Mouse (Mus musculus) stomach, postnatal 0 days (tissue): Measurements from ENCODE around the gene Slco1c1. TPM values are rescaled to one million over a fixed set of nuclear protein-coding genes. Genes with fewer than 3 reads are reported as not detected.

ENCODE experiments used
- ATAC-seq: fragments of 200-750 bp; cut with Nextera tagmentation; 2 replicates; pipeline ENCODE4 v1.8.0; 2017; ENCODE audit not compliant: low FRiP score, low TSS enrichment
- DNase-seq: peaks from one replicate; pipeline ENCODE4 v3.0.0-alpha.2; 2016; ENCODE audit warnings: low spot score
- H3K27ac ChIP-seq: fragments of 300-500 bp; sonication (generic); replicated peaks from 2 replicates; pipeline ENCODE4 v1.5.1; 2014; ENCODE audit warnings: mild to moderate bottlenecking, control low read depth
- H3K27me3 ChIP-seq: fragments of 300-500 bp; sonication (generic); 2 replicates; pipeline ENCODE4 v1.6.1; 2014; ENCODE audit warnings: low read length; ENCODE audit not compliant: control insufficient read depth, insufficient read depth
- H3K36me3 ChIP-seq: fragments of 300-500 bp; sonication (generic); 2 replicates; pipeline ENCODE4 v1.6.1; 2014; ENCODE audit warnings: low read length, mixed read lengths; ENCODE audit not compliant: control insufficient read depth, insufficient read depth
- H3K4me1 ChIP-seq: fragments of 300-500 bp; sonication (generic); replicated peaks from 2 replicates; pipeline ENCODE4 v1.6.1; 2014; ENCODE audit warnings: antibody characterized with exemption; ENCODE audit not compliant: control insufficient read depth, insufficient read depth
- H3K4me2 ChIP-seq: fragments of 300-500 bp; sonication (generic); replicated peaks from 2 replicates; pipeline ENCODE4 v1.6.1; 2014; ENCODE audit warnings: low read depth, mild to moderate bottlenecking, control low read depth, moderate library complexity
- H3K4me3 ChIP-seq: fragments of 300-500 bp; sonication (generic); 2 replicates; pipeline ENCODE4 v1.5.1; 2014; ENCODE audit warnings: low read depth, low read length, control low read depth
- H3K9ac ChIP-seq: fragments of 300-500 bp; sonication (generic); 2 replicates; pipeline ENCODE4 v1.6.1; 2014; ENCODE audit warnings: mild to moderate bottlenecking, low read length, control low read depth, mixed read lengths
- H3K9me3 ChIP-seq: fragments of 300-500 bp; sonication (generic); 2 replicates; pipeline ENCODE4 v1.6.1; 2016; ENCODE audit warnings: low read length; ENCODE audit not compliant: control insufficient read depth
- CTCF ChIP-seq: IDR thresholded peaks from 2 replicates; pipeline ENCODE4 v1.5.1; 2016; ENCODE audit warnings: antibody characterized with exemption, low read depth, mild to moderate bottlenecking, moderate library complexity
- EP300 ChIP-seq: optimal IDR thresholded peaks from 2 replicates; pipeline ENCODE3; 2016; ENCODE audit warnings: antibody characterized with exemption
- WGBS: fragments of 180-500 bp; shearing (Covaris S2); extraction: QIAGEN DNeasy Blood & Tissue Kit; methylation state at CpG from one replicate; pipeline ENCODE4 v1.1.7; 2014; 5-methylcytosine and 5-hydroxymethylcytosine counted together
- polyA plus RNA-seq: library from polyadenylated mRNA; unstranded; fragments of >200 nt; fragmentation: Nextera tagmentation; extraction: Ambion mirVana; gene quantifications from 2 replicates; pipeline ENCODE4 v1.2.1, GENCODE M21; 2015

The Slco1c1 gene
- polyA plus RNA-seq, 1 experiment from 2014 or later: 0.15 TPM

DNA sequence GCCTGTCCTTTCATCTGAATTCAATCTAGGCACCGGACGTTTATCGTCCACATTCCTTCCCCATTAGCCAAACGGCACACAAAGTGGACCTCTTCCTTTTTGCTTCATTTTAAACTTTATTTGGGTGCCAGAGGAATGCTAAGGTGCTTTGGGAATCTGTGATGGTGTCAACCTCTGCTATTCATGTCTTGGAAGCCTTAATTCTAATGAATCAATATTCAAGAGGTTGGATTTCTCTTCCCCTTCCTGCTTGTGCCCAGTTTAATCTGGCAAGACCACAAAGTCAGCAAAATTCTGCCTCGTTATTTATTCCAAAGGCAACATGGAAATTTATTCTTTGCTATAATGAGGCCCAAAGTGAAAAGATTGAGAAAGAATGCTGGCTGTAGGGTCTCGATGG is 6.7 kb downstream of the Slco1c1 start:
- no peak for TF ChIP-seq CTCF
- TF ChIP-seq EP300: no peak
- H3K36me3 ChIP-seq: no peaks in the 10 kb centered on the region
- H3K4me3 ChIP-seq: no peak overlapping the region
- H3K27ac ChIP-seq: no peak overlapping the region
- DNase-seq (no peak), ATAC-seq (no peak)
- no peak overlapping the region for H3K9ac ChIP-seq
- H3K9me3 ChIP-seq: no peaks in the 10 kb centered on the region
- H3K27me3 ChIP-seq: no peaks in the 10 kb centered on the region
- no peak overlapping the region for H3K4me2 ChIP-seq
- WGBS: 78% methylated on average over 6 of the region's 6 CpGs
- H3K4me1 ChIP-seq: no peaks in the 10 kb centered on the region

DNA sequence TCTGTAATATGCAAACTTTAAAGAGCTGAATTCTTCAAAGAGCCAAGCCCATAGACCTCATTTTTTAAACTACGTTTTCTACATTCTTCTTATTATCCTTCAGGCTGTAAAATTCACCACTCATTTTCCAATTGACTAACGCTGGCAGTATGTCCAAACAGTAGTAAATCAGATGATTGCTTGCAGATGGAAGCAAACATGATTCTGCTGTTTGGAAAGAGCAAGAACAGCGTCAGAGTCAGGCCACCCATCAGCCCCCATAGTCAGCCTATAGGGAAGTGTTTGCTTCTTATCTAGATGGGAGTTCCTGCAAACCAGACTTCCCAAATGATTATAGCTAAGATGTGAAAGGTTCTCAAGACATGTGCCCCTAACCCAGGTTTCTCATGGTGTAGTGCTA is 13.1 kb downstream of the Slco1c1 start:
- DNase-seq: no peak

DNA sequence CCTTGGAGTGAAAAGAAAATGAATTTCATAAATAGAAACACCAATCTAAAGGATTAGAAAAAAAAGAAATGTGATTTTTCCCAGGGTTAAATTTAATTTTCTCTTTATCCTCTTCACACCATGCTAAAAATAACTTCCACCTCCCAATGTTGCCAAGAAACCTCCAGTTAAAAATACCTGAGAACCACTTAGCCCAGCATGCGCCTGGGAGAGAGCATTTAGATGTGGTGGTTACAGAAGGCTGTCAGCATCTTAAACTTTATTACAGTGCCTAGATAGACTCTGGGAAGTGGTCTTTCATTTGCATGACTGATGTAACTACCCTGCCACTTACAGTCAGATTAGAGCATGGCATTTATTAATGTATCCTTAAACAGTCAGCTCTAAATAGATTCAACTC is 17.0 kb downstream of the Slco1c1 start:
- no peak for TF ChIP-seq EP300
- no peak for TF ChIP-seq CTCF
- H3K4me3 ChIP-seq: no peak overlapping the region
- ATAC-seq: no peak
- no peak overlapping the region for H3K9ac ChIP-seq
- no peaks in the 10 kb centered on the region for H3K4me1 ChIP-seq
- no peaks in the 10 kb centered on the region for H3K27me3 ChIP-seq
- H3K36me3 ChIP-seq: no peaks in the 10 kb centered on the region
- no peak for DNase-seq
- H3K9me3 ChIP-seq: no peaks in the 10 kb centered on the region
- no peak overlapping the region for H3K4me2 ChIP-seq
- no peak overlapping the region for H3K27ac ChIP-seq
- 64% methylated on average over 1 of the region's 1 CpGs for WGBS

More for the DNA sequence above, 13.1 kb downstream of the Slco1c1 start:
- H3K4me3 ChIP-seq: no peak overlapping the region
- 14% methylated on average over 3 of the region's 3 CpGs for WGBS
- no peaks in the 10 kb centered on the region for H3K9me3 ChIP-seq
- no peaks in the 10 kb centered on the region for H3K27me3 ChIP-seq
- no peak overlapping the region for H3K9ac ChIP-seq
- TF ChIP-seq CTCF: no peak
- no peak for TF ChIP-seq EP300
- H3K27ac ChIP-seq: no peak overlapping the region
- no peak overlapping the region for H3K4me2 ChIP-seq
- H3K36me3 ChIP-seq: no peaks in the 10 kb centered on the region
- no peaks in the 10 kb centered on the region for H3K4me1 ChIP-seq
- ATAC-seq: no peak

DNA sequence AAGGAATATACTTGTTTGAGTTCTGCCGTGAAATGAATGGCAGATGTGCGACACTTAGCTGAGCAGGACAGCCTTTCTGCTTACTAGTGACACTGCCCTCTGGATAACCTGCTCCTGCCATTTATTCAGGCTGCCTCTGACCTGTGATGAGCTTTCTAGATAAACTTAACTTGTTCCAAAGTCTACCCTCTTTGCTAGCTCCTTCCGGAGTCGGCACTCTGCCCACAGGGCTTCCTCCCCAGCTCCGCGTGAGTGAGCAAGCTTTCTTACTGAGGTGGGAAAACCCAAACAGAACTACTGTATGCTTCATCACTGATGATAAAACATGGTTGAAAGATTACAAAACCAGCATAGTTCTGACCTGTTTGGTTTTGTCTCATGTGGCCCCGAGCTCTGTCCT is 19.2 kb downstream of the Slco1c1 start:
- H3K9me3 ChIP-seq: no peaks in the 10 kb centered on the region
- no peak overlapping the region for H3K27ac ChIP-seq
- no peak overlapping the region for H3K4me2 ChIP-seq
- DNase-seq: no peak
- H3K4me1 ChIP-seq: no peaks in the 10 kb centered on the region
- H3K9ac ChIP-seq: no peak overlapping the region
- TF ChIP-seq CTCF (no peak), EP300 (no peak)
- 76% methylated on average over 7 of the region's 7 CpGs for WGBS
- H3K36me3 ChIP-seq: no peaks in the 10 kb centered on the region
- H3K27me3 ChIP-seq: no peaks in the 10 kb centered on the region
- no peak for ATAC-seq
- no peak overlapping the region for H3K4me3 ChIP-seq

DNA sequence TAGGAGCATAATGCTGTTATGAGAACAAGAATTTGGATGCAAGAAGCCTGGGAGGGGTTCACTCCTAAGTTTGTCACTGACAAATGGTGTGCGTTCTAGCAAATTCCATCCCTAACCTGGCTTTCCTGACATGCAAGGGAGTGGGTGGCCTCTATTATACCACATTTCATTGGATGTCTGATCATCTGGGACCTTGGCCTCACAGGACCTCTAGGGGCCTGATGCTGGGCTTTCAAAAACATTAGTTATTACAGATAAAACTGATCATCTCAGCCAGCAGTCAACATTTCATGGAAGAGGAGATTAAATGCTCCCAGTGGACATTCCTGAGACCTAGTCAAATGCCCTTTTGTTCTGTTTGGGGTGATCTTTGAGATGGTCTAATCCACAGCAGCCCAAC is 34.0 kb downstream of the Slco1c1 start:
- H3K4me2 ChIP-seq: no peak overlapping the region
- 79% methylated on average over 1 of the region's 1 CpGs for WGBS
- TF ChIP-seq CTCF (no peak), EP300 (no peak)
- no peak overlapping the region for H3K9ac ChIP-seq
- ATAC-seq (no peak), DNase-seq (no peak)
- H3K36me3 ChIP-seq: no peaks in the 10 kb centered on the region
- H3K27me3 ChIP-seq: no peaks in the 10 kb centered on the region
- no peaks in the 10 kb centered on the region for H3K9me3 ChIP-seq
- no peak overlapping the region for H3K4me3 ChIP-seq
- H3K27ac ChIP-seq: no peak overlapping the region
- no peaks in the 10 kb centered on the region for H3K4me1 ChIP-seq

DNA sequence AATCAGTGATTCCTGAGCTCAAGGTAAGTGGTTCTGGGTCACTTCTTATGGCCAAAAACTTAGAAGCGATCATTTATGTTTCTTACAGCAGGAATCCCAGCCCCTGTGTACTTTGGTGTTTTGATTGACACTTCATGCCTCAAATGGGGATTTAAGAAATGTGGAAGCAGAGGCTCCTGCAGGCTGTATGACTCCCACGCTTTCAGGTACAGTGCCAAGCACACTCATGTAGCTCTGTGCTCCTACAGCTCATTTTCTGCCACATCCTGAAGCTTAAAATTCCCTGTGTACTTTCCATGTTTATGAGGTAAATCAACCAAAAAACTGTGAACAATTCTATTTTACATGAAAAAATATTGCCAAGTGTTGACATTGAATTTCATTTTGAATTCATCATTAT is 43.2 kb downstream of the Slco1c1 start:
- ATAC-seq: no peak
- DNase-seq: no peak
- Histone ChIP-seq H3K27ac (no peak overlapping the region), H3K9ac (no peak overlapping the region), H3K36me3 (no peaks in the 10 kb centered on the region), H3K4me1 (no peaks in the 10 kb centered on the region), H3K4me3 (no peak overlapping the region), H3K4me2 (no peak overlapping the region), H3K27me3 (no peaks in the 10 kb centered on the region), H3K9me3 (no peaks in the 10 kb centered on the region)
- TF ChIP-seq CTCF (no peak), EP300 (no peak)
- WGBS: 82% methylated on average over 2 of the region's 2 CpGs
